Mouse (Mus musculus): ENCODE results near the gene Wfdc3.

The Wfdc3 gene

GRCm38 (mm10) chr2:164745843-164746479, at the start of gene Wfdc3, which contains the start of gene Dnttip1:
Gene Wfdc3 (minus strand): TSS chr2:164745931.
Gene Dnttip1 (plus strand): TSS chr2:164745983.
- peak; percentile 95 to 97 for DNase-seq

- DNase-seq, result peak; percentile 94 to 98
Observed at GRCm38 (mm10) chr2:164794293-164794692, 48.6 kb upstream of the Wfdc3 start.

GRCm38 (mm10) chr2:164793772-164794171, 48.0 kb upstream of the Wfdc3 start:
- no peak for DNase-seq

GRCm38 (mm10) chr2:164793236-164793635, 47.5 kb upstream of the Wfdc3 start:
- DNase-seq, result peak; percentile 76 to 85

- DNase-seq, result no peak
Observed at GRCm38 (mm10) chr2:164792400-164793190, 46.9 kb upstream of the Wfdc3 start.

- DNase-seq, result peak in 1 of 2 experiments; percentile 56
Observed at GRCm38 (mm10) chr2:164791841-164792261, 46.1 kb upstream of the Wfdc3 start.

GRCm38 (mm10) chr2:164790451-164790850, 44.7 kb upstream of the Wfdc3 start:
- DNase-seq, result no peak

GRCm38 (mm10) chr2:164788411-164788810, 42.7 kb upstream of the Wfdc3 start:
- DNase-seq, result no peak

- no peak for DNase-seq
Observed at GRCm38 (mm10) chr2:164787779-164788178, 42.0 kb upstream of the Wfdc3 start.

GRCm38 (mm10) chr2:164787032-164787431, 41.3 kb upstream of the Wfdc3 start:
- DNase-seq, result no peak

- DNase-seq, result no peak
Observed at GRCm38 (mm10) chr2:164786388-164786885, 40.7 kb upstream of the Wfdc3 start.

- peak; percentile 81 to 90 for DNase-seq
Observed at GRCm38 (mm10) chr2:164785481-164786387, 40.0 kb upstream of the Wfdc3 start, which contains the start of gene Snx21. Gene Snx21 (plus strand): TSS chr2:164785823.

- DNase-seq, result no peak
Observed at GRCm38 (mm10) chr2:164784869-164785420, 39.2 kb upstream of the Wfdc3 start.

- DNase-seq, result no peak
Observed at GRCm38 (mm10) chr2:164783926-164784581, 38.3 kb upstream of the Wfdc3 start.

- no peak for DNase-seq
Observed at GRCm38 (mm10) chr2:164781876-164782275, 36.1 kb upstream of the Wfdc3 start.

- DNase-seq, result no peak
Observed at GRCm38 (mm10) chr2:164779481-164780086, 33.9 kb upstream of the Wfdc3 start, which contains the start of gene Tnnc2. Gene Tnnc2 (minus strand): TSS chr2:164779967.

GRCm38 (mm10) chr2:164778809-164779208, 33.1 kb upstream of the Wfdc3 start:
- DNase-seq, result peak; percentile 55 to 65

GRCm38 (mm10) chr2:164778015-164778287, 32.2 kb upstream of the Wfdc3 start:
- DNase-seq, result no peak

GRCm38 (mm10) chr2:164777246-164778014, 31.7 kb upstream of the Wfdc3 start:
- DNase-seq, result no peak

GRCm38 (mm10) chr2:164776801-164777200, 31.1 kb upstream of the Wfdc3 start:
- DNase-seq, result no peak

- DNase-seq, result no peak
Observed at GRCm38 (mm10) chr2:164776130-164776529, 30.4 kb upstream of the Wfdc3 start.
